Mouse (Mus musculus) testis, adult 2 months (tissue): ENCODE results near the gene Prkd2. TPM values are rescaled to one million over a fixed set of nuclear protein-coding genes. Genes with fewer than 3 reads are reported as not detected.

ENCODE experiments used
- H3K27ac ChIP-seq: fragments of 200-500 bp; 2 replicates; pipeline ENCODE4 v1.5.1; 2012; ENCODE audit warnings: low read depth, low read length; ENCODE audit not compliant: control insufficient read depth, insufficient read depth
- H3K27me3 ChIP-seq: fragments of 200-500 bp; 2 replicates; pipeline ENCODE4 v1.6.1; 2012; ENCODE audit warnings: mild to moderate bottlenecking, low read length, moderate library complexity; ENCODE audit not compliant: control insufficient read depth, insufficient read depth
- H3K36me3 ChIP-seq: fragments of 200-500 bp; 2 replicates; pipeline ENCODE4 v1.6.1; 2012; ENCODE audit warnings: mild to moderate bottlenecking, low read length; ENCODE audit not compliant: control insufficient read depth, insufficient read depth
- H3K4me1 ChIP-seq: fragments of 200-500 bp; 2 replicates; pipeline ENCODE4 v1.6.1; 2012; ENCODE audit warnings: low read length; ENCODE audit not compliant: control insufficient read depth, insufficient read depth
- H3K4me3 ChIP-seq: fragments of 200-500 bp; 2 replicates; pipeline ENCODE4 v1.5.1; 2012; ENCODE audit warnings: low read depth, mild to moderate bottlenecking, low read length, moderate library complexity, mixed read lengths; ENCODE audit not compliant: control insufficient read depth
- CTCF ChIP-seq: fragments of 200-500 bp; IDR thresholded peaks from 2 replicates; pipeline ENCODE4 v1.5.1; 2012; ENCODE audit warnings: low read depth, mild to moderate bottlenecking, inconsistent platforms, low read length, moderate library complexity; ENCODE audit not compliant: control insufficient read depth, insufficient read depth, insufficient replicate concordance
- POLR2A ChIP-seq: fragments of 200-500 bp; IDR thresholded peaks from 2 replicates; pipeline ENCODE4 v1.6.1; 2012; ENCODE audit warnings: low read depth, mild to moderate bottlenecking, inconsistent platforms, low read length, moderate library complexity; ENCODE audit not compliant: control insufficient read depth
- polyA plus RNA-seq: library from polyadenylated mRNA; depleted of rRNA; stranded (reverse); fragments of >200 nt; gene quantifications from 2 replicates; pipeline ENCODE4 v1.2.3, GENCODE M21; 2012

The Prkd2 gene
- polyA plus RNA-seq, 1 experiment: 2.8 TPM

- H3K4me1 ChIP-seq: peaks cover 35% of the 10 kb centered on the region
- H3K4me3 ChIP-seq: peak overlapping the region; percentile 32
- peak overlapping the region; percentile 51 for H3K27ac ChIP-seq
- no peak for TF ChIP-seq CTCF
- no peak for TF ChIP-seq POLR2A
- no peaks in the 10 kb centered on the region; the same call in 1 of the 2 replicates for H3K36me3 ChIP-seq
- H3K27me3 ChIP-seq: no peaks in the 10 kb centered on the region; the same call in 1 of the 2 replicates
Measured at GRCm38 (mm10) chr7:16890944-16891343, 48.2 kb downstream of the Prkd2 start.

GRCm38 (mm10) chr7:16891641-16892351, 49.1 kb downstream of the Prkd2 start, which contains the start of gene Gng8:
Gene Gng8, plus strand, starts transcription at chr7:16891786.
- peaks cover 29% of the 10 kb centered on the region for H3K4me1 ChIP-seq
- TF ChIP-seq CTCF (peak; percentile 85), POLR2A (no peak)
- no peaks in the 10 kb centered on the region for H3K36me3 ChIP-seq
- peak within 1 kb of the TSS; percentile 32 for H3K4me3 ChIP-seq
- H3K27ac ChIP-seq: peak within 1 kb of the TSS; percentile 51
- no peaks in the 10 kb centered on the region for H3K27me3 ChIP-seq

DNA sequence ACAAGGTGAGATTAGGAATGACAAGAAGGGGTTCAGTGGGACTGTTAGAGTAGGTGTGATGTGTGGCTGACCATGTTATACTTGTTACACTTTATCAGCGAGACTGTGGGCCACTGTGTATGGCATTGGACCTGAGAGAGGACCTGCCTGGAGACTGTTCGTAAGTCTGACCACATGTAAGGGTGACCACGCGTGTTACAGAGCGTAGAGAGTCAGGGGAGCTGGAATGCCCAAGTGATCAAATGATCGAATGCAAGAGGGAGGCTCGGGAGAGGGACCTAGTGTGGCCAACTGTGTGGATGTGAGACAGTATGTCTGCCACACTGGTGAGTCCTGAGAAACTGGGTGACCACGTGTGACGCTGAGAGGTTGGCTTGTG, 49.6 kb downstream of the Prkd2 start:
- Histone ChIP-seq H3K4me3 (no peak overlapping the region), H3K27ac (no peak overlapping the region)

GRCm38 (mm10) chr7:16893612-16894011, 50.9 kb downstream of the Prkd2 start:
- H3K27me3 ChIP-seq: no peaks in the 10 kb centered on the region
- no peak for TF ChIP-seq CTCF
- no peaks in the 10 kb centered on the region for H3K36me3 ChIP-seq
- no peak overlapping the region for H3K27ac ChIP-seq
- no peak overlapping the region for H3K4me3 ChIP-seq
- H3K4me1 ChIP-seq: peaks cover 28% of the 10 kb centered on the region

More for the DNA sequence above, 49.6 kb downstream of the Prkd2 start:
- Histone ChIP-seq H3K4me1 (peaks cover 28% of the 10 kb centered on the region), H3K27me3 (no peaks in the 10 kb centered on the region), H3K36me3 (no peaks in the 10 kb centered on the region)
- no peak for TF ChIP-seq POLR2A
- TF ChIP-seq CTCF: no peak

GRCm38 (mm10) chr7:16894279-16894678, 51.6 kb downstream of the Prkd2 start:
- no peak overlapping the region for H3K27ac ChIP-seq
- H3K36me3 ChIP-seq: no peaks in the 10 kb centered on the region
- H3K4me1 ChIP-seq: peaks cover 28% of the 10 kb centered on the region
- H3K27me3 ChIP-seq: no peaks in the 10 kb centered on the region
- TF ChIP-seq CTCF (no peak), POLR2A (no peak)
- no peak overlapping the region for H3K4me3 ChIP-seq

DNA sequence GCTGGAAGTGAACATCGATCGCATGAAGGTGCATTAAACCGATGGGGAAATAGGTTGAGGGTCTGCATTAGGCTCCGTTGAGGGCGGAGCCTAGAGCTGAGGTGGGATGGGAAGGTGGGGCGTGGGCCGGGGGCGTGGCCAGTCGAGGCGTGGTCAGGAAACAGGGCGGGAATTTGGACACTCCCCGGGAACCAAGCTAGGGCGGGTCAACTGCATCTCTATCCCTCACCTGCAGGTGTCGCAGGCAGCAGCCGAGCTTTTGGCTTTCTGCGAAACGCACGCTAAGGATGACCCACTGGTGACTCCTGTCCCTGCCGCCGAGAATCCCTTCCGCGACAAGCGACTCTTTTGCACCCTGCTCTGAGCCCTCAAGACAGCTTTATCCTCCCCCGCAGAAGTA, 52.3 kb downstream of the Prkd2 start:
- peaks cover 28% of the 10 kb centered on the region for H3K4me1 ChIP-seq
- TF ChIP-seq CTCF (peak; percentile 68; the same call in 1 of the 2 replicates), POLR2A (no peak)
- no peak overlapping the region for H3K27ac ChIP-seq
- H3K36me3 ChIP-seq: no peaks in the 10 kb centered on the region
- no peak overlapping the region for H3K4me3 ChIP-seq
- H3K27me3 ChIP-seq: no peaks in the 10 kb centered on the region

- Histone ChIP-seq H3K36me3 (no peaks in the 10 kb centered on the region), H3K27ac (no peak overlapping the region), H3K27me3 (no peaks in the 10 kb centered on the region), H3K4me3 (no peak overlapping the region), H3K4me1 (peaks cover 30% of the 10 kb centered on the region)
- TF ChIP-seq CTCF (no peak), POLR2A (no peak)
Measured at GRCm38 (mm10) chr7:16895511-16895910, 52.8 kb downstream of the Prkd2 start.
